Mouse (Mus musculus): Measurements from ENCODE around the gene Tbc1d22b.

Gene Tbc1d22b

GRCm38 (mm10) chr17:29530508-29530907 is 19.1 kb upstream of the Tbc1d22b start:
- TF ChIP-seq NANOG (IDR thresholded peaks at IDR 0.05; ENCODE audit: borderline replicate concordance, low read length), result no peak
- TF ChIP-seq CTCF (conservative IDR thresholded peaks at IDR 0.05; ENCODE audit: low read length), result no peak
- no peak for TF ChIP-seq POU5F1 (IDR thresholded peaks at IDR 0.05; ENCODE audit: borderline replicate concordance, low read length)
- peaks cover 58% of the 10 kb centered on the region for H3K4me1 ChIP-seq (replicated peaks; ENCODE audit: low read depth, low read length)
- peaks cover 10% of the 10 kb centered on the region for H3K9me3 ChIP-seq (ENCODE audit: low read length)
- H3K4me3 ChIP-seq (replicated peaks; ENCODE audit: low read length), result no peak overlapping the region
- no peaks in the 10 kb centered on the region for H3K36me3 ChIP-seq (ENCODE audit: insufficient read depth, low read length)
- no peaks in the 10 kb centered on the region for H3K27me3 ChIP-seq (ENCODE audit: insufficient read depth, low read length)

- Histone ChIP-seq H3K9me3 (ENCODE audit: low read length) (peaks cover 5% of the 10 kb centered on the region; the same call in 1 of the 2 replicates), H3K4me3 (replicated peaks; ENCODE audit: low read length) (0 out of 2 replicates have a peak overlapping the region, but pooled peaks have one; percentile 17), H3K27me3 (ENCODE audit: insufficient read depth, low read length) (no peaks in the 10 kb centered on the region), H3K36me3 (ENCODE audit: insufficient read depth, low read length) (no peaks in the 10 kb centered on the region), H3K4me1 (replicated peaks; ENCODE audit: low read depth, low read length) (peaks cover 58% of the 10 kb centered on the region)
- TF ChIP-seq POU5F1 (IDR thresholded peaks at IDR 0.05; ENCODE audit: borderline replicate concordance, low read length), result no peak
- no peak for TF ChIP-seq NANOG (IDR thresholded peaks at IDR 0.05; ENCODE audit: borderline replicate concordance, low read length)
- peak; percentile 97 for TF ChIP-seq CTCF (conservative IDR thresholded peaks at IDR 0.05; ENCODE audit: low read length)
Observed at GRCm38 (mm10) chr17:29531278-29531677, 18.3 kb upstream of the Tbc1d22b start.

- H3K9me3 ChIP-seq (ENCODE audit: low read length), result peaks cover 5% of the 10 kb centered on the region; the same call in 1 of the 2 replicates
- no peaks in the 10 kb centered on the region for H3K27me3 ChIP-seq (ENCODE audit: insufficient read depth, low read length)
- TF ChIP-seq CTCF (conservative IDR thresholded peaks at IDR 0.05; ENCODE audit: low read length), result no peak
- TF ChIP-seq NANOG (IDR thresholded peaks at IDR 0.05; ENCODE audit: borderline replicate concordance, low read length), result no peak
- no peak for TF ChIP-seq POU5F1 (IDR thresholded peaks at IDR 0.05; ENCODE audit: borderline replicate concordance, low read length)
- H3K36me3 ChIP-seq (ENCODE audit: insufficient read depth, low read length), result no peaks in the 10 kb centered on the region
- H3K4me1 ChIP-seq (replicated peaks; ENCODE audit: low read depth, low read length), result peaks cover 55% of the 10 kb centered on the region
- H3K4me3 ChIP-seq (replicated peaks; ENCODE audit: low read length), result 0 out of 2 replicates have a peak overlapping the region, but pooled peaks have one; percentile 17
Observed at GRCm38 (mm10) chr17:29531757-29532384, 17.7 kb upstream of the Tbc1d22b start.

- Histone ChIP-seq H3K9me3 (ENCODE audit: low read length) (peaks cover 5% of the 10 kb centered on the region; the same call in 1 of the 2 replicates), H3K36me3 (ENCODE audit: insufficient read depth, low read length) (no peaks in the 10 kb centered on the region), H3K4me3 (replicated peaks; ENCODE audit: low read length) (no peak overlapping the region), H3K27me3 (ENCODE audit: insufficient read depth, low read length) (no peaks in the 10 kb centered on the region), H3K4me1 (replicated peaks; ENCODE audit: low read depth, low read length) (peaks cover 36% of the 10 kb centered on the region)
- TF ChIP-seq POU5F1 (IDR thresholded peaks at IDR 0.05; ENCODE audit: borderline replicate concordance, low read length), result no peak
- no peak for TF ChIP-seq CTCF (conservative IDR thresholded peaks at IDR 0.05; ENCODE audit: low read length)
- no peak for TF ChIP-seq NANOG (IDR thresholded peaks at IDR 0.05; ENCODE audit: borderline replicate concordance, low read length)
Observed at GRCm38 (mm10) chr17:29533866-29534265, 15.7 kb upstream of the Tbc1d22b start.

GRCm38 (mm10) chr17:29540426-29540825 is 9.2 kb upstream of the Tbc1d22b start:
- H3K9me3 ChIP-seq (ENCODE audit: low read length), result peaks cover 3% of the 10 kb centered on the region; the same call in 1 of the 2 replicates
- no peak overlapping the region for H3K4me3 ChIP-seq (replicated peaks; ENCODE audit: low read length)
- H3K36me3 ChIP-seq (ENCODE audit: insufficient read depth, low read length), result no peaks in the 10 kb centered on the region
- TF ChIP-seq NANOG (IDR thresholded peaks at IDR 0.05; ENCODE audit: borderline replicate concordance, low read length) (no peak), POU5F1 (IDR thresholded peaks at IDR 0.05; ENCODE audit: borderline replicate concordance, low read length) (no peak), CTCF (conservative IDR thresholded peaks at IDR 0.05; ENCODE audit: low read length) (no peak)
- no peaks in the 10 kb centered on the region for H3K27me3 ChIP-seq (ENCODE audit: insufficient read depth, low read length)
- peaks cover 19% of the 10 kb centered on the region for H3K4me1 ChIP-seq (replicated peaks; ENCODE audit: low read depth, low read length)

GRCm38 (mm10) chr17:29541419-29541818 is 8.2 kb upstream of the Tbc1d22b start:
- no peak overlapping the region for H3K4me3 ChIP-seq (replicated peaks; ENCODE audit: low read length)
- no peaks in the 10 kb centered on the region for H3K36me3 ChIP-seq (ENCODE audit: insufficient read depth, low read length)
- H3K4me1 ChIP-seq (replicated peaks; ENCODE audit: low read depth, low read length), result peaks cover 19% of the 10 kb centered on the region
- TF ChIP-seq POU5F1 (IDR thresholded peaks at IDR 0.05; ENCODE audit: borderline replicate concordance, low read length) (no peak), NANOG (IDR thresholded peaks at IDR 0.05; ENCODE audit: borderline replicate concordance, low read length) (no peak), CTCF (conservative IDR thresholded peaks at IDR 0.05; ENCODE audit: low read length) (no peak)
- H3K9me3 ChIP-seq (ENCODE audit: low read length), result no peaks in the 10 kb centered on the region
- no peaks in the 10 kb centered on the region for H3K27me3 ChIP-seq (ENCODE audit: insufficient read depth, low read length)

- TF ChIP-seq NANOG (IDR thresholded peaks at IDR 0.05; ENCODE audit: borderline replicate concordance, low read length), result no peak
- no peak for TF ChIP-seq CTCF (conservative IDR thresholded peaks at IDR 0.05; ENCODE audit: low read length)
- TF ChIP-seq POU5F1 (IDR thresholded peaks at IDR 0.05; ENCODE audit: borderline replicate concordance, low read length), result no peak
- 0 out of 2 replicates have a peak overlapping the region, but pooled peaks have one; percentile 4 for H3K4me3 ChIP-seq (replicated peaks; ENCODE audit: low read length)
- H3K9me3 ChIP-seq (ENCODE audit: low read length), result no peaks in the 10 kb centered on the region
- H3K4me1 ChIP-seq (replicated peaks; ENCODE audit: low read depth, low read length), result peaks cover 19% of the 10 kb centered on the region
- no peaks in the 10 kb centered on the region for H3K36me3 ChIP-seq (ENCODE audit: insufficient read depth, low read length)
- H3K27me3 ChIP-seq (ENCODE audit: insufficient read depth, low read length), result no peaks in the 10 kb centered on the region; the same call in 1 of the 2 replicates
Observed at GRCm38 (mm10) chr17:29542831-29543690, 6.5 kb upstream of the Tbc1d22b start.

GRCm38 (mm10) chr17:29544064-29544463 is 5.5 kb upstream of the Tbc1d22b start:
- Histone ChIP-seq H3K4me1 (replicated peaks; ENCODE audit: low read depth, low read length) (peaks cover 17% of the 10 kb centered on the region), H3K9me3 (ENCODE audit: low read length) (no peaks in the 10 kb centered on the region), H3K27me3 (ENCODE audit: insufficient read depth, low read length) (peaks cover 3% of the 10 kb centered on the region; the same call in 1 of the 2 replicates), H3K4me3 (replicated peaks; ENCODE audit: low read length) (no peak overlapping the region), H3K36me3 (ENCODE audit: insufficient read depth, low read length) (no peaks in the 10 kb centered on the region)
- peak; percentile 24 for TF ChIP-seq CTCF (conservative IDR thresholded peaks at IDR 0.05; ENCODE audit: low read length)
- TF ChIP-seq NANOG (IDR thresholded peaks at IDR 0.05; ENCODE audit: borderline replicate concordance, low read length), result no peak

Data from E14TG2a.4 (cell line).